In the genomic region with DNA sequence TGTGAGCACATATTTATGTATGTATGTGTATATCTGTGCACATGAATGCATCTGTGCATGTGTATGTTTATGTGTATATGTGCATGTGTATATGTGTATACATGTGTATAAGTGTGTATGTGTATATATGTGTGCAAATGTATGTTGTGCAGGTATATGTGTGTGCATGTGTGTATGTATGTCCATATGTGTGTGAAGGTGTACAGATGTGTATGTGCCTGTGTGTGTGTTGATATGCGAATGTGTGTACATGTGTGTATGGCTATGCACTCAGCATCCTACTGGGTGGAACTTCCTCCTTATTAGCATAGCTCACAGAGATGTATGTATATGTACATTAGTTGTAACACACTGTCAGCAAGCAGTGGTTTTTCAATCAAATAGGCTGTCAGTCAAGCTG, we compare ENCODE assay signal across 22 mouse cellular contexts.
A peak's percentile ranks its signal among the peaks of the same experiment; 100 is the strongest.
DNase-seq lines count a peak whose midpoint lies in the region; ATAC-seq and TF ChIP-seq lines count a peak whose summit lies in the region.
"Had no signal": no experiment of that assay in that cellular context is flagged by ENCODE, and none has a peak within 500 bp of the region (broad histone marks: within the 10 kb centered on the region; RNA-seq: fewer than 3 reads in every experiment).

No protein-coding gene starts in this region.

- no peak for DNase-seq in forebrain, embryonic 11.5 days (ENCODE audit: low spot score)
- DNase-seq in midbrain, embryonic 10.5 days (ENCODE audit: low spot score) = no peak
- no peak for DNase-seq in CH12.LX (ENCODE audit: extremely low read depth)
- no peak for DNase-seq in hindbrain, postnatal 0 days (ENCODE audit: low spot score)
- no peak for DNase-seq in left cerebral cortex, postnatal 10 days (ENCODE audit: extremely low spot score in 1 of 2, low spot score in 2 of 2)
- no peak for DNase-seq in cerebellum, adult 9-11 months
- DNase-seq: adrenal gland, postnatal 14 days; cerebellum, adult 18-20 months; cerebellum, postnatal 14 days; gastrocnemius, postnatal 10 days; kidney, adult 9 months; kidney, postnatal 10 days; layer of hippocampus, adult 9-11 months; right cerebral cortex, postnatal 4 days; thymus, postnatal 4 days had no signal

- H3K4me3 ChIP-seq in forebrain, embryonic 15.5 days = no peak overlapping the region
- H3K4me3 ChIP-seq in forebrain, embryonic 11.5 days (ENCODE audit: low read depth, low read length) = no peak overlapping the region
- H3K4me3 ChIP-seq in midbrain, embryonic 12.5 days = no peak overlapping the region
- no peak overlapping the region for H3K4me3 ChIP-seq in midbrain, embryonic 10.5 days
- no peak overlapping the region for H3K4me3 ChIP-seq in CH12.LX (replicated peaks in 1 of 3; ENCODE audit: low read depth in 2 of 3, low read length in 2 of 3, poor library complexity in 1 of 3)
- no peak overlapping the region for H3K4me3 ChIP-seq in hindbrain, postnatal 0 days (ENCODE audit: low read length)
- H3K4me3 ChIP-seq: heart, embryonic 15.5 days; limb, embryonic 13.5 days; lung, embryonic 15.5 days had no signal

- H3K36me3 ChIP-seq in forebrain, embryonic 15.5 days = no peaks in the 10 kb centered on the region
- no peaks in the 10 kb centered on the region for H3K36me3 ChIP-seq in forebrain, embryonic 11.5 days (ENCODE audit: control insufficient read depth, insufficient read depth, low read length)
- H3K36me3 ChIP-seq in midbrain, embryonic 12.5 days = no peaks in the 10 kb centered on the region
- no peaks in the 10 kb centered on the region for H3K36me3 ChIP-seq in midbrain, embryonic 10.5 days
- H3K36me3 ChIP-seq in CH12.LX (replicated peaks in 1 of 2; ENCODE audit: control insufficient read depth in 1 of 2, insufficient read depth in 1 of 2, low read length in 1 of 2) = no peaks in the 10 kb centered on the region
- no peaks in the 10 kb centered on the region for H3K36me3 ChIP-seq in hindbrain, postnatal 0 days (ENCODE audit: insufficient read depth, low read length)
- H3K36me3 ChIP-seq: heart, embryonic 15.5 days; limb, embryonic 13.5 days; lung, embryonic 15.5 days had no signal

- no peak overlapping the region for H3K4me2 ChIP-seq in forebrain, embryonic 15.5 days (replicated peaks)
- no peak overlapping the region for H3K4me2 ChIP-seq in forebrain, embryonic 11.5 days (ENCODE audit: low read depth, low read length, severe bottlenecking)
- no peak overlapping the region for H3K4me2 ChIP-seq in midbrain, embryonic 12.5 days (replicated peaks)
- no peak overlapping the region for H3K4me2 ChIP-seq in CH12.LX (ENCODE audit: insufficient read depth, low read depth, poor library complexity, severe bottlenecking)
- no peak overlapping the region for H3K4me2 ChIP-seq in hindbrain, postnatal 0 days (ENCODE audit: low read depth, low read length)
- H3K4me2 ChIP-seq: heart, embryonic 15.5 days; limb, embryonic 13.5 days; liver, embryonic 11.5 days; lung, embryonic 15.5 days had no signal

- in situ Hi-C loops in CH12.LX (cut with MboI; ENCODE audit: low pct_ligation_motif_present, low pct_unique_long_range_greater_than_20kb, low sequenced_read_pairs) = loop anchor here (25.0 kb wide), 1 partner anchor 254 kb away; no protein-coding TSS in a partner anchor

- intact Hi-C loops in left cerebral cortex, postnatal 10 days (cut with DNase I) = no loop called here

- WGBS in forebrain, embryonic 15.5 days = 97% methylated on average over 1 of the region's 1 CpGs
- 90% methylated on average over 1 of the region's 1 CpGs for WGBS in forebrain, embryonic 11.5 days
- 94% methylated on average over 1 of the region's 1 CpGs for WGBS in midbrain, embryonic 12.5 days
- WGBS in midbrain, embryonic 10.5 days = 97% methylated on average over 1 of the region's 1 CpGs
- WGBS in hindbrain, postnatal 0 days = 100% methylated on average over 1 of the region's 1 CpGs

- dilution Hi-C loops in CH12.LX (cut with MboI; ENCODE audit: extremely low pct_ligation_motif_present, extremely low pct_unique_long_range_greater_than_20kb, low sequenced_read_pairs) = no loop called here

- no peak overlapping the region for H3K9ac ChIP-seq in forebrain, embryonic 15.5 days (replicated peaks)
- H3K9ac ChIP-seq in forebrain, embryonic 11.5 days (ENCODE audit: low read length) = no peak overlapping the region
- H3K9ac ChIP-seq in midbrain, embryonic 12.5 days (replicated peaks) = no peak overlapping the region
- H3K9ac ChIP-seq in CH12.LX (ENCODE audit: insufficient read depth, low read depth) = no peak overlapping the region
- no peak overlapping the region for H3K9ac ChIP-seq in hindbrain, postnatal 0 days (replicated peaks; ENCODE audit: low read length)
- H3K9ac ChIP-seq: heart, embryonic 15.5 days; limb, embryonic 13.5 days; lung, embryonic 15.5 days had no signal

- H3K27me3 ChIP-seq in forebrain, embryonic 15.5 days = no peaks in the 10 kb centered on the region
- no peaks in the 10 kb centered on the region for H3K27me3 ChIP-seq in forebrain, embryonic 11.5 days (ENCODE audit: control insufficient read depth, insufficient read depth, low read length)
- H3K27me3 ChIP-seq in midbrain, embryonic 12.5 days = no peaks in the 10 kb centered on the region
- no peaks in the 10 kb centered on the region for H3K27me3 ChIP-seq in midbrain, embryonic 10.5 days (ENCODE audit: low read depth, poor library complexity, severe bottlenecking)
- no peaks in the 10 kb centered on the region for H3K27me3 ChIP-seq in CH12.LX (replicated peaks)
- no peaks in the 10 kb centered on the region for H3K27me3 ChIP-seq in hindbrain, postnatal 0 days (ENCODE audit: insufficient read depth, low read length)
- H3K27me3 ChIP-seq: heart, embryonic 15.5 days; limb, embryonic 13.5 days; lung, embryonic 15.5 days had no signal

- no peaks in the 10 kb centered on the region for H3K9me3 ChIP-seq in forebrain, embryonic 15.5 days
- no peaks in the 10 kb centered on the region for H3K9me3 ChIP-seq in forebrain, embryonic 11.5 days (ENCODE audit: control insufficient read depth, low read length)
- no peaks in the 10 kb centered on the region for H3K9me3 ChIP-seq in midbrain, embryonic 12.5 days
- H3K9me3 ChIP-seq in midbrain, embryonic 10.5 days (replicated peaks) = no peaks in the 10 kb centered on the region
- H3K9me3 ChIP-seq in CH12.LX (replicated peaks; ENCODE audit: low read length) = no peaks in the 10 kb centered on the region
- no peaks in the 10 kb centered on the region for H3K9me3 ChIP-seq in hindbrain, postnatal 0 days (ENCODE audit: low read length)
- H3K9me3 ChIP-seq: heart, embryonic 15.5 days; limb, embryonic 13.5 days; lung, embryonic 15.5 days had no signal

- TF ChIP-seq CTCF in CH12.LX (conservative IDR thresholded peaks at IDR 0.05 in 1 of 2, IDR thresholded peaks at IDR 0.05 in 1 of 2; ENCODE audit: low read depth in 2 of 2, low read length in 2 of 2) = no peak
- TF ChIP-seq CTCF in hindbrain, postnatal 0 days (IDR thresholded peaks at IDR 0.05; ENCODE audit: low read depth) = no peak

- H3K27ac ChIP-seq in forebrain, embryonic 15.5 days (replicated peaks) = no peak overlapping the region
- H3K27ac ChIP-seq in forebrain, embryonic 11.5 days (ENCODE audit: low read depth, low read length) = no peak overlapping the region
- H3K27ac ChIP-seq in midbrain, embryonic 12.5 days (replicated peaks) = no peak overlapping the region
- H3K27ac ChIP-seq in midbrain, embryonic 10.5 days (replicated peaks) = no peak overlapping the region
- 0 out of 2 replicates have a peak overlapping the region, but pooled peaks have one; percentile 7 for H3K27ac ChIP-seq in CH12.LX (ENCODE audit: insufficient read depth, low read depth)
- no peak overlapping the region for H3K27ac ChIP-seq in hindbrain, postnatal 0 days
- H3K27ac ChIP-seq: limb, embryonic 13.5 days; lung, embryonic 15.5 days had no signal

- peaks cover 9% of the 10 kb centered on the region for H3K4me1 ChIP-seq in forebrain, embryonic 15.5 days
- 0 out of 2 replicates have a peak, but pooled peaks cover 3% of the 10 kb centered on the region for H3K4me1 ChIP-seq in forebrain, embryonic 11.5 days (replicated peaks; ENCODE audit: control insufficient read depth, insufficient read depth, low read length)
- H3K4me1 ChIP-seq in midbrain, embryonic 12.5 days = no peaks in the 10 kb centered on the region
- H3K4me1 ChIP-seq in midbrain, embryonic 10.5 days = peaks cover 14% of the 10 kb centered on the region
- H3K4me1 ChIP-seq in CH12.LX (ENCODE audit: control insufficient read depth in 1 of 2, insufficient read depth in 2 of 2) = no peaks in the 10 kb centered on the region; a peak in 1 of 4 replicates
- H3K4me1 ChIP-seq in hindbrain, postnatal 0 days (ENCODE audit: insufficient read depth, low read length) = no peaks in the 10 kb centered on the region
- H3K4me1 ChIP-seq: limb, embryonic 13.5 days; lung, embryonic 15.5 days had no signal

- TF ChIP-seq EP300 in CH12.LX (IDR thresholded peaks at IDR 0.05; ENCODE audit: low read length) = no peak

- TF ChIP-seq RAD21 in CH12.LX (IDR thresholded peaks at IDR 0.05; ENCODE audit: low read depth, low read length) = no peak

- peak; percentile 45; the same call in 1 of the 2 replicates for ATAC-seq in forebrain, embryonic 15.5 days (replicated peaks)
- no peak for ATAC-seq in forebrain, embryonic 11.5 days (replicated peaks; ENCODE audit: low FRiP score)
- ATAC-seq in midbrain, embryonic 12.5 days (ENCODE audit: low FRiP score, low read depth) = 0 out of 2 replicates have a peak, but pooled peaks have one; percentile 23
- ATAC-seq in hindbrain, postnatal 0 days = 0 out of 2 replicates have a peak, but pooled peaks have one; percentile 10
- ATAC-seq: intestine, postnatal 0 days had no signal

- TF ChIP-seq POLR2A in CH12.LX (IDR thresholded peaks at IDR 0.05; ENCODE audit: low read depth, low read length) = no peak

- no peaks in the 10 kb centered on the region for H3K79me2 ChIP-seq in CH12.LX (replicated peaks; ENCODE audit: control insufficient read depth, extremely low read depth, insufficient read depth, poor library complexity, severe bottlenecking)

TF ChIP-seq in CH12.LX, 34 proteins besides CTCF, POLR2A, EP300 and RAD21:
- no peak for TF ChIP-seq IRF4 (IDR thresholded peaks at IDR 0.05; ENCODE audit: low read depth, low read length)
- no peak for TF ChIP-seq KAT2A (IDR thresholded peaks at IDR 0.05; ENCODE audit: insufficient replicate concordance, low read length)
